Mouse (Mus musculus) spleen, adult 2 months (tissue): ENCODE results near the gene Phactr3.

Experiments used
- CTCF ChIP-seq: fragments of 200-500 bp; IDR thresholded peaks from 2 replicates; pipeline ENCODE4 v1.5.1; 2011; ENCODE audit warnings: mild to moderate bottlenecking, inconsistent platforms; ENCODE audit not compliant: insufficient read depth, insufficient read length, insufficient replicate concordance; ENCODE audit errors: extremely low read depth
- POLR2A ChIP-seq: fragments of 200-500 bp; IDR thresholded peaks from 2 replicates; pipeline ENCODE4 v1.6.1; 2011; ENCODE audit warnings: low read depth, low read length, inconsistent platforms

DNA sequence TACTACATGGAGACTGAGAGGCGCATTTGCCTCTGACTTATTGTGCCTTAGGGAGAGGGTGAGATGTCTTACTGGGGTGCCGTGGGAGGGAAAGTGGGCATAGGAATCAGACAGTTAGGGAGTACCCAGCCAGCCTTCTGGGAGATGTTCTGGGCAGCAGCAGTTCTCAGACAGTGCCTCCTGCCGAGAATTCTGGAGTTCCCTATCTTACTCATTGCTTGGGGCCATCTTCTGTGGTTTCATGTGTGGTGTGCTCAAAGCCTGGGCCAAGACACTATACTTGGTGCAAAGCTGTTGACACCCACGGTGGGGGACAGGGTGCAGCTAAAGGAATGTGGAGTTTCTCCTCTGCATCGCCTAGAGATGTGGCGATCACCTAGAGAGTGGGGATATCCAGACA lies 185.9 kb downstream of the Phactr3 start:
- no peak for TF ChIP-seq POLR2A
- TF ChIP-seq CTCF = no peak
